Mouse (Mus musculus) gastrocnemius, adult 18-20 months (tissue): ENCODE data around the gene Chpf2. TPM values are rescaled to one million over a fixed set of nuclear protein-coding genes. Genes with fewer than 3 reads are reported as not detected.
A peak's percentile ranks its signal among the peaks of the same experiment; 100 is the strongest.

ENCODE experiments used
- DNase-seq: peaks from one replicate; pipeline ENCODE4 v3.0.0; 2021; ENCODE audit warnings: low spot score
- total RNA-seq, 2 experiments: library from RNA; stranded (reverse); gene quantifications; 2 replicates each; pipeline ENCODE4 v1.2.3; 2021

Gene Chpf2
- total RNA-seq, 2 experiments from 2014 or later = 8.9 to 10.3 TPM

DNA sequence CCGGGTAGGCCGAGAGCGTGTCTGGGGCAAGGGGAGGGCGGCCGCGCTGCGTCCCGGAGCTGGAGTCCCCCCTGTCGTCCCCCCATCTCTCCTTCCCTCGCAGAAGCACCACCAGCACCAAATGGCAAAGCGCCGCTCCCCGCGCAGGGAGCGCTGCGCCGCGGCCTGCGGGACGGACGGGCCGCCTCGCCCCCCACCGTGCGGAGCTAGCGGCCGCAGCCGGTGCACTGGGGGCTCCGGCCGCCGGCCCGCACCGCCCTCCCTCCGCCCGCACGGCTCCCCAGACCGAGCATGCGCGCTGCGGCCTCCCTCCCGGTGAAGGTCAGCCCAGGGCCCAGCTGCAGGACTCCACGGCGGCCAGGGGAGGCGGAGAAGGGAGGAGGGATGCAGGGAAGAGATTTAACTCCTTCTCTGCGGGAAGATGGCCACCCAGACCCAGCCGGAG is 18.1 kb downstream of the Chpf2 start:
- DNase-seq = peak; percentile 93

DNA sequence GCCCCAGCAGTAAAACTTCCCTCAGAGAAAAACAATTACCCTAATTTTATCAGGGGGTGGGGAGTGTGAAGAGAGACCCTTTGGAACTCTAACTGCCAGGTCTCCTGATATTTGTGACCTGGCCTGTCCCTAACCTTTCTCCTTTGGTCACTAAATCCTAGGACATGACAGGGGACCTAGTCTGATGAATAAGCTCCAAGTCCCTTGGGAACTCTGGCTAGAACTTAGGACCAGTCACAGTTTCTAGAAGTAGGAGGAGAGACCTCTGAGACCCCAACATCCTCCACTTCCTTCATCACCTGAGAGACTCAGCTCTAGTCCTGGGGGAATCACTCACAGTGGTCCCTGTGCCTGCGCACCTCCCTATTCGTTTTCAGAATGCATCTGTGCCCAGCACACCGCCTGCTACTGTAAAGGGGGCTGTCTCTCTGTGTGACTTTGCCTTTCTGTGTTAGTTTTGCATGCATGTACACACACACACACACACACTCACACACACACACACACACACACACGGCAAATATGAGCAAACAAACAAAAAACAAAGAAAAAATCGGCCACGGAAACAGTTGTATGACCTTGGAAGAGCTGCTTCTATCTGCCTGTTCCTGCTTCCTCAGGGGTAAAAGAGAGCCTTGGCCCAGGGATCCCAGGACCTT is 18.9 kb downstream of the Chpf2 start:
- DNase-seq = no peak

- no peak for DNase-seq
Observed at GRCm38 (mm10) chr5:24605980-24606665, 19.6 kb downstream of the Chpf2 start.

- no peak for DNase-seq
Observed at GRCm38 (mm10) chr5:24609388-24609787, 22.8 kb downstream of the Chpf2 start.

- DNase-seq = no peak
Observed at GRCm38 (mm10) chr5:24611366-24612301, 25.1 kb downstream of the Chpf2 start.

GRCm38 (mm10) chr5:24612302-24612649 is 25.7 kb downstream of the Chpf2 start:
- no peak for DNase-seq

DNA sequence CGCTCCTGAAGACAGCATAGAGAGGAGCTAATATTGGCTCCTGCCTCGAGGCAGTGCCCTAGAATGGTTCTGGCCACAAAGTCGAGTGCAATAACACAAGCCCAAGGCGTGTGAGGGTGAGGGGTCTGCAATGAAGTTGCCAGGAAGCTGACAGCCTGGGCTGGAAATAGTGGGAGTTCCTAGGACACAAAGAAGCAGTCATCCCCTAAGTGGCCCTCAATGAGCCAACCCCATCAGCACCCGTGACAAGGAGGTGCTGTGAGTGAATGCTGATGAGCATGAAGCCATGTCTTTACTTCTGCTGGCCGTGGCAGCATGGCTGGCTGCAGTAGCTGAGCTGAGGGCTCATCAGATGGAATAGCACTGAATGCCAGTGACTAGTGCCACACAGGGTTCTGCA is 28.6 kb downstream of the Chpf2 start:
- DNase-seq = no peak

GRCm38 (mm10) chr5:24618921-24619320 is 32.4 kb downstream of the Chpf2 start:
- no peak for DNase-seq

DNA sequence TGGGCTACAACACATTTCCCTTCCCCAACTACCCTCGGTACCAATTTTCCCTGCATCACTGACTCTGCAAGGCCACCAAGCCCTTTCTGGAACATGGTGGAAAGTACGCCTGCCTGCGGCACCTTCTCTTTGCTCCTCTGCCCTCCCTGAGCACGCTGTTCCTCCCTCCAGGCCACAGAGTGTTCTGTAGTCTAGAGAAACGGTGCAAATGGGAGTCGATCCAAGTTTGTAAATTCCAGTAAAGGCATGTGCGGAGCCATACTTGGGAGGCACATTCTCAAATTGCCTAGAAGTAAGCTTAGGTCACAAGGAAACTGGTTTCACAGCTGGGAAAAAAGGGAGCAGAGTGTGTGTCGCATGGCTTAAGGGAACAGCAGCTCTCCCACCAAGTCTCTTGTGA is 33.6 kb downstream of the Chpf2 start:
- no peak for DNase-seq

DNA sequence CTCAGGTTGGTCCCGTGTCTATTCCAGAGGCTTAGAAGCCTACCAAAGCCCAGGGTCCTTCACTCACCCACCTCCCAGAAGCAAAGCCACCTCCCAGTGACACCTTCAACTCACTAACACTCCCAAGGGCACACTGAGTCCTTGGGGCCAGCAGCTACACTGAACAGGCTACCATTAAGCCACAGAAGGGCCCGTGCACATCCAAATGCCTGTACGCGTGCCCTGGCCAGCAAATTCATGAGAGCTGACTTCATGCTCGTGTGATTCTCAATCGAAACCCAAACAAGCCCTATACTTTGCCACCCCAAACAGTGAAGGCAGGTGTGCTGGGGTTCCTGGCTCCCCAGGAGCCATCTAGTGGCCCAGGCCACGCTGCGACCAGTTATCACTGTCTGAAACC is 34.1 kb downstream of the Chpf2 start:
- DNase-seq = no peak

DNA sequence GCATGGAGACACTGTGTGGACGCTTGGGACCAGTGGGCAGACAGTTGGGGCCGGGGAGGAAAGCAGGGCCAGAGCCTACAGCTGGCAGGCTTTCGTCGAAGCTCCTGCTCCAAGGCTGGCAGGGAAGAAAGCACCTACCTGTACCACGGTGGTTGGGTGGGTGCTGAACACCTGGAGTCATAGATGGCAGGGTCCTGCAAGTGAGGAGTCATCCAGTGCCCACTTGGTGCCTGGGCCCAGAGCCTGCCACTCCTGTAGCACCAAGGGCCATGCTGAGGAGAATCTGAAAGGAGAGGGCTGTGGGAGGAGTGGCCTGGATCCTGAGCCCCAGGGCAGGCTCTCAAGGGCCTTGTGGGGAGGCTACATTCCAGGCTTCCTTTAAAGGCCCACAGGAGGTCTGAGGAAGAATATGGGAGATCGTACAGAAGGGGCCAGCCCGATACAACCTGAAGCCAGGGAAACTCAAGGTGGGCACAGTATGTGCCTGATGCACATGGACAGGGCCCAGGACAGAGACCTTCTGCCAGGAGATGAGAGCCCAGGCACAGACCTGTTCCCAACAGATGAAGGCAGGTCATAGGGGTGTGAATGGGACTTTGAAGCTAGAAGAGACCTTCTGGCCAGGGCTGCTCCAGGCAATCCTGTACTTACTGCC is 36.0 kb downstream of the Chpf2 start:
- no peak for DNase-seq

DNA sequence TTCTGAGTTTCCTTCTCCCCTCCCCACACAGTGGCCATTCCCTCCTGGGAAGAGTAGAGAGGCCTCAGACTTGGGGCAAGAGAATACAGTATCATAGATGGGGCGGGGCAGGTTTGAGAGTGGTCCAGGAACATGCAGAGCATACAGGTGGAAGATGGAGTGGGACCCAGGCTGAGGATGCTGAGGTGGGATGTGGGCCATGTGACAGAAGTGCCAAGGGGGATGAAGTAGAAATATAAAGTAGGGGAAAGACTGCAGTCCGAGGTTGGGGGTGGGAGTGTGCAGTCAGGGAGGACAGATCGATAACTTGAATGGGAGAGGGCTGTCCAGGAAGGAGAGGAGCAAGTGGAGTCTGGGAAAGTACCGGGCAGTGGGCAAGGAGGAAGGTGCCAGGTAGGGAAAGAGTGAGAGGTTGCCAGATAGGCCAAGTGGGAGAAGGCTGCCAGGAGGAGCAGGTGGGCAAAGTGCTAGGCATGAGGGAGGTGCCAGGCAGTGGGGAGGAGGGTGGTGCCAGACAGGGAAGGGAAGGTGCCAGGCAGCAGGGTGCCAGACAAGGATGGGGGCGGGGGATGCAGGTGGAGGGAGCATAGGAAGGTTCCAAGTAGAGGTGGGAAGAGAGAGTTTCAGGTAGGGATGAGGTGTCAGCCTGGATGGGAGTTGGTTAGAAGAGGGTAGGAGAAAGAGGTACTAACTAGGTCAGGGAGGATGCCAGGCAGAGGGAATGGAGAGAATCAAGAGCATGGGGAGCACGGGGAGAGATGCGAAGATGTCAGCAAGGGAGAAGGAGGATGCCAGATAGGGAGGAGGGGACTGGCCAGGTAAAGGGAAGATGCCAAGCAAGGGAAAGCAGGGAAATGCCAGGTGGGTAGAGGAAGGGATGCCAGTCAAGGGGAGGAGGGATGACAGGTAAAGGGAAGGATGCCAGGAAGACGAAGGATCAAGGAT is 36.8 kb downstream of the Chpf2 start:
- DNase-seq = no peak

GRCm38 (mm10) chr5:24623986-24624821 is 37.7 kb downstream of the Chpf2 start, which contains the start of gene Smarcd3:
Smarcd3 (minus strand) TSS chr5:24624411.
- DNase-seq = no peak

DNA sequence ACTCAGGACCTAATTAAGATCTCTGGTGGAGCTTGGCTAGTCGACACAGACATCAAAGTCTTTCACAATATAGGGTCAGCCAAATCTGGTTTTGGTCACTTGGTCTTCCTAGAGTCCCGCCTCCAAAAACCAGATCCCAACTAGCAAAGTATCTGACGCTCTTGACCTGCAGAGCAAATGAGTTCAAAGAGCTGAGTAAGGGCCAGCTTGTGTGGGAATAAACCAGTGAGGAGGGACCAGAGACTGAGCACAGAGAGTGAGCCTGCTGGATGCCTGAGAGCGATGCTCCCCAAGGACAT is 38.2 kb downstream of the Chpf2 start:
- DNase-seq = no peak

DNA sequence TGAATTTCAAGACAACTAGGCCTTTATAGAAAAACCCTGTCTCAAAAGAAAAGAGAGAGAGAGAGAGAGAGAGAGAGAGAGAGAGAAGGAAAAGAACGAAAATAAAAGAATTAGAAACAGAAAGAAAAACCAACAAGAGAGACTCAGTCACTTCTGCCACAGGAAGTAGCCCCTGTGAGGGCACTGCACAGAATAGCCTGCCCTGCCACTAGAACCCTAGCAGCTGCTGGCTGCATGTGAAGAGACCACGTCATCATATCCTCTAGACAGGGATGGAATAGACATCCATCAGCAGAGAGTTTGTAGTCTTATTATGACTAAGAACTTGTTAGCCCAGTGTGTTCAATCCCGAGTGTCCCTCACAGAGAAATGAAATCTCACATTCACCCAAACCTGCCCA is 43.2 kb downstream of the Chpf2 start:
- no peak for DNase-seq

GRCm38 (mm10) chr5:24635093-24635492 is 48.6 kb downstream of the Chpf2 start:
- no peak for DNase-seq

DNA sequence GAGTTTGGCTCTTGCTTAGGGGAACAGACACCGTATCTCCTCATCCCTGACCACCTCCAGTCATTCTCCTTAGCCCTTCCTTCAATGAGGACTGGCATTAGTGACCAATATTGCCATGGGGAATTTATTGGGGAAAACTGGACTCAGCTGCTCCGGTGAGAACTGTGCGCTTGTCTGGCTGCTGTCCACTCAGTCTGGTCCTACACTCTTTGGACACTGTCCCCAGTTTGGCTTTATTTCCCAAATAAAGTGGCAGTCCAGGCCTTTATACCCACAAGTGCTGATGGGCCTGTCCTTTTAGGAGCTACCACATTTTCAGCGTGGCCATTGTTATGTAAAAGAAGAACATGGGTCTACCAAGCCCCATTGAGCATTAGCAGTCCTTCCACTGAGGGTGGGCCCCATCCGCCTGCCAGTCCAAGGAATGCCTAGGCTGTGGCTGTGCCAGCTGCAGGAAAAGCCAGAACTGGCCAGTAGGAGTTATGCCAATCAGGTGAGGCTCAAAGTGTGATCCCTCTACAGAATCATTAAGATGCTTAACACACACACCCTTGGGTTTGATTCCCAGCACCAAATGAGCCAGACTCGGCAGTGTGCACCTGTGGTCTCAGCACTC is 49.1 kb downstream of the Chpf2 start:
- DNase-seq = no peak

GRCm38 (mm10) chr5:24636987-24637386 is 50.4 kb downstream of the Chpf2 start:
- no peak for DNase-seq

- no peak for DNase-seq
Observed at GRCm38 (mm10) chr5:24638131-24638530, 51.6 kb downstream of the Chpf2 start.
